Mouse (Mus musculus) heart, postnatal 14 days (tissue): Measurements from ENCODE around the gene Tenm3. TPM values are rescaled to one million over a fixed set of nuclear protein-coding genes. Genes with fewer than 3 reads are reported as not detected.

Experiments used
- DNase-seq, 2 experiments: peaks; one replicate each; pipeline ENCODE4 v3.0.0; 2021 to 2022
- intact Hi-C: fragments of 180-260 bp; cut with DNase I; formaldehyde crosslinking; loops from one replicate; pipeline ENCODE4 v1.15.1; 2025
- total RNA-seq, 2 experiments: library from RNA; stranded (reverse); gene quantifications; 2 replicates each; pipeline ENCODE4 v1.2.3; 2021

The Tenm3 gene
- total RNA-seq, 2 experiments from 2014 or later = 4.3 to 5.0 TPM

GRCm38 (mm10) chr8:48544840-48545239 lies 298.9 kb downstream of the Tenm3 start:
- DNase-seq = no peak
- intact Hi-C loops = no loop called here

- DNase-seq = no peak
- intact Hi-C loops = no loop called here
Observed at GRCm38 (mm10) chr8:48542141-48542540, 301.6 kb downstream of the Tenm3 start.

DNA sequence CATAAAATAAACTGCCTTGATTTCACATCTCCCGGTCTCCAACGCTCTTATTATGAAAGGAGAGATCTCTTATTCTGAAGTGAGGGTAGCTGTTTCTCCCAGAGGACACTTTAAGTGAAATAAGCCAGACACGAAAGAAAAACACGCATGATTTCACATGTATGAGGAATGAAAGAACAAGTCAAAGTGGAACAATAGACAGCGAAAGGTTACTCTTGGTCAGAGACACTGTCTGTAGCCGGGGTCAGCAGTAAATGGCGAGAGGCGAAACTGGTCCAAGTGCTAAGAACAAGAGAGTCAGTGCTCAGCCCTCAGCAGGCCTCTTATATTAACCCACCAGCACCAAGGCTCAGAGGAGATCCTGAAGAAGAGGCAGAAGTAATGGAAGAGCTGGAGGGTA lies 302.9 kb downstream of the Tenm3 start:
- no peak for DNase-seq
- intact Hi-C loops = no loop called here

DNA sequence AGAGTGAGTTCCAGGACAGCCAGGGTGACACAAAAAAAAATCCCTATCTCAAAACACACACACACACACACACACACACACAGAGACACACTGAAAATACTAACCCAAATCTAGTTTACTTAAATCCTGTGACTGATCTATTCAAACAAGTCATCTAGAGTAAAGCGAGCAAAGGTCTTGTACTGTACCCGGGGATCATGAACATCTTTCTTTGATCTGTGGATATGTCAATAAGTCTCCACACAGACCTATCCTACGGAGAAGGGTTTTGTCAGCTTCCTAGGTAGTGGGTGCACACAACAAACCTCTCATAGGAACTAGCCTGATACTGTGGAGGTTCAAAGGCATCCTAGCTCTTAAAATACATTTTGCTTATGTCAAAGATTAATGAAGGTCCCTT lies 307.9 kb downstream of the Tenm3 start:
- no peak for DNase-seq

DNA sequence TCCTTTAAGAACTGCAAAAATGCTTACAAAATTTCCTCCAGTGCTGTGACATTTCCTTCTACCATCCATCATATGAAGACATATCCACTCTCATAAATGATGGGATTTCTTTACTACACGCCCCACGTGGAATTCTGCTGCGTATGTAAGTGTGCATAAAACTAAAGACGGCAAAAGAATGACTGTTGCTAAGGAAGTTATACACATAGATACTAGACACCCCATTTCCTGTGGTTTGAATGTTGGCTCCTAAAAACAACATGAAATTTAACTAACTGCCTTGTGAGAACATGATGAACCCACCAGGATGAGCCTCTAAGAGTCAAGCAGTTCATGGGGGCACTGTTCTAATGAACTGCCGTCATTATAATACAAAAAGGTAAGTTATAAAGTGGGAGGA lies 312.0 kb downstream of the Tenm3 start:
- intact Hi-C loops = loop anchor here (10.0 kb wide), 1 partner anchor 437 kb away; the partner anchor contains the start of gene Dctd
- DNase-seq = no peak

More for the DNA sequence above, 307.9 kb downstream of the Tenm3 start:
- intact Hi-C loops = loop anchor here (10.0 kb wide), 1 partner anchor 441 kb away; the partner anchor contains the start of gene Dctd

GRCm38 (mm10) chr8:48530916-48531570 lies 312.7 kb downstream of the Tenm3 start:
- intact Hi-C loops = loop anchor here (10.0 kb wide), 1 partner anchor 436 kb away; the partner anchor contains the start of gene Dctd
- DNase-seq = no peak

GRCm38 (mm10) chr8:48527418-48527817 lies 316.3 kb downstream of the Tenm3 start:
- intact Hi-C loops = loop anchor here (1.0 kb wide), 1 partner anchor 305 kb away; no protein-coding TSS in a partner anchor
- DNase-seq = peak in 1 of 2 experiments; percentile 17

DNA sequence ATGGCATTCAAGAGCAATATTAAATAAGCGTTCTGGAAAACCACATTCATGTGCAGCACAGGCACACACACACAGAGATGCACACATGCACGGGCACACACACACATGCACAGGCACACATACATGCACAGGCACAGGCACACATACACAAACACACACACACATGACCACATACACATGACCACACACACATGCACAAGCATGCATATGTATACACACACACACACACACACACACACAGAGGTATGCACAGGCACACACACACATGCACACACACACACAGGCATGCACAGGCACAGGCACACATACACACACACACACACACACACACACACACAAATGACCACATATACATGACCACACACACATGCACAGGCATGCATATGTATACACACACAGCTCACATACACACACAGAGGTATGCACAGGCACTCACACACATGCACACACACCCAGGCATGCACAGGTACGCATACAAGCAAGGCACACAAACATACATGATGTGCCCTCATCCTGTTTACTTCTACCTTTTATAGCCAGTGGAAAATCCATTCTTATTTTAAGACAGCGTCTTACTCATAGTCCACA lies 321.1 kb downstream of the Tenm3 start:
- intact Hi-C loops = no loop called here
- no peak for DNase-seq

- DNase-seq = no peak
- intact Hi-C loops = no loop called here
Observed at GRCm38 (mm10) chr8:48522004-48522403, 321.7 kb downstream of the Tenm3 start.

- no peak for DNase-seq
- intact Hi-C loops = no loop called here
Observed at GRCm38 (mm10) chr8:48517431-48517830, 326.3 kb downstream of the Tenm3 start.

- intact Hi-C loops = no loop called here
- no peak for DNase-seq
Observed at GRCm38 (mm10) chr8:48514230-48514629, 329.5 kb downstream of the Tenm3 start.

DNA sequence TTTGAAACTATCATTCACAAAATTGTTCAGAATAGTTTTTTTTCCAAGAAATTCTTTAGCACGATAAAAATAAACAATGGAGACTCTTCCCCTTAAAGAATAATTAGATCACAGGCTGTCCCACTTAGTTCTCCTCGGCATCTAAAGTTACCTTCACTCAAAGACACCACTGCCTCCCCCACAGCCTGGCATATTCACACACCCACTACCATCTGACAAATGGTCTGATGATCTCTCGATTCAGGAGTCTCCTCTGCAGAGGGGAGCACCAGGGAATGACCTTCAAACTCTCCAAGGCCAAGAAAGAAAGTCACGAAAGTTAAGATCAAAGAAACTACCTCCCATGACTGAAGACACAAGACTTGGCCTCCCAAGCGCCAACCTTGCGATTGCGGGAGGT lies 329.9 kb downstream of the Tenm3 start:
- intact Hi-C loops = no loop called here
- DNase-seq = no peak

GRCm38 (mm10) chr8:48511546-48511945 lies 332.2 kb downstream of the Tenm3 start:
- no peak for DNase-seq
- intact Hi-C loops = no loop called here

DNA sequence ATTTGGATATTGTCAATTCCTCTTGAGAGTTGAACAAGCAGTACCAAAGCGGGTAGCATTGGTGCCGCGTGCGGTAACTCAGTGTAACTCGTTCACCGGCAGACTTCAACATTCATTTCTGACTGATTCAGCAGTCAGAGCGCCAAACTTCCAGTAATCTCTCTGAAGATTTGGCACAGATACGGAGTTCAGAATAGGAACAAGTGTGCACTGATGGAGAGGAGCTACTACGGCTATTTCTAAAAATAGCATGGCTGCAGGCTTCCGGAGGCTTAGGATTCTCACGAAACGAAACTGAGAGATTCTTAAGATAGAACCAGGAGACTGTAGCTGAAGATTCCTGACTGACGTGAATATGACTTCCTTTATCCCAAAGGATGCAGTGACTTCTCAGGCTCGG lies 332.6 kb downstream of the Tenm3 start:
- no peak for DNase-seq
- intact Hi-C loops = no loop called here

DNA sequence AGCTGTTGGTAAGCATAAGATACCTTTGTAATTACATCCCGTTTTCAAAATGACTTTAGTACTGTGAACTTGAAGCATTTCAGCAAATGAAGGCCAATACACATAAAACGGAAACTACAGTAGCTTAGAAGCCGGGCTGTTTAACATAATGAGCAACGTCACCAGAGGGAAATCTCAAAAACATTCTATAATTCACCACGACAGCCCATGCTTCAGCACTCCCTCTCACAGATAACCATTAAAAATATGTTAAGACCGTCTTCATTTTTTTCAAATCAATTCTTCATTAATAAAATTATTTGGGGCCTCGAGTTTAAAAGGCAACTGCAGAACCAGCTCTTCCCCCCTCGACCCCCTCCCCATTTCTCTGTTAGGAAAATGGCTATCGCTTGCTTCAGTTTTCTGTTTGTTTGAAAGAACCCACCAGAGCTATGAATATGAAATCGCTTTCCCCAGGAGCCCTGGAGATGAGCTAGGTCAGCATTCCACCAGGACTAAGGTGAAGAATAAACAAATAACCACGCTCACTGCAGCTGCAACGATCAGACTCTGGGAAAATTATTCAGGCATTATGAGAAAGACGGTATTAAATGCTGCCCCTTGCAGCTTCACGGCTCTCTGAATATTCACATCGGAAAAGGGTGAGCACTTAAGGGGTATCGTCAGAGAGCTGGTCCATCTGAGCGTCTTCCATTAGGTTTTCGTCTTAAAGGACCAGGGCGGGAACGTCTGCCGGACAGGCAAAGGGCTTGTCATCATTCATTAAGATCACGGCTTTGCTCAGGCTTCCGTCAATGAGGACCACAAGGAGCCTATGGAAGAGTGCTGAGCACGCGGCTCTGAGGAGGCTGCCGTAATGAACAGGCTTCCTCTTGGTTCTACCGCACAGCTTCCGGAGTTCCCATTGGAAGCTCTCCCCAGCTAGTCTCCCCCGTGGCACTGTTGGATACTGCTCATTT lies 334.8 kb downstream of the Tenm3 start:
- DNase-seq = no peak
- intact Hi-C loops = no loop called here

GRCm38 (mm10) chr8:48507719-48508501 lies 335.8 kb downstream of the Tenm3 start:
- intact Hi-C loops = no loop called here
- DNase-seq = no peak

DNA sequence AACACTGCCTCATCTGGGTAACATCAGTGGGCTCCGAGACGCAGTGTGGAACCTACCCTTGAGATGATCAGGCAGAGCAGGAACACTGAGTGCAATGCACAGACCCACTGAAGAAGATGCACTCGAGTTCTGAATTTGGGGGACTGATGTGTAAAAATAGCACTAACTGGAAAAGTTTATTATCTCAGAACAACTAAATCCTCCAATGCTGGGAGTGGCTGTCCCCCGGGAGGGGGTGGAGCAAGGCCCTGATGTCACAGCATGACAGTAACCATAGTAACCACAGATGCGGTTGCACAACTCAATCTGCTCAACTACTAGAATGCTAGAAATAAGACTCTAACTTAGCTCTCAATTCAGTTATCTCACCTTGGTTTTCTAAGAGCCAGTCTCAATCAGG lies 351.3 kb downstream of the Tenm3 start:
- intact Hi-C loops = no loop called here
- peak; percentile 38 to 50 for DNase-seq

GRCm38 (mm10) chr8:48490635-48491165 lies 353.1 kb downstream of the Tenm3 start:
- no peak for DNase-seq
- intact Hi-C loops = no loop called here

DNA sequence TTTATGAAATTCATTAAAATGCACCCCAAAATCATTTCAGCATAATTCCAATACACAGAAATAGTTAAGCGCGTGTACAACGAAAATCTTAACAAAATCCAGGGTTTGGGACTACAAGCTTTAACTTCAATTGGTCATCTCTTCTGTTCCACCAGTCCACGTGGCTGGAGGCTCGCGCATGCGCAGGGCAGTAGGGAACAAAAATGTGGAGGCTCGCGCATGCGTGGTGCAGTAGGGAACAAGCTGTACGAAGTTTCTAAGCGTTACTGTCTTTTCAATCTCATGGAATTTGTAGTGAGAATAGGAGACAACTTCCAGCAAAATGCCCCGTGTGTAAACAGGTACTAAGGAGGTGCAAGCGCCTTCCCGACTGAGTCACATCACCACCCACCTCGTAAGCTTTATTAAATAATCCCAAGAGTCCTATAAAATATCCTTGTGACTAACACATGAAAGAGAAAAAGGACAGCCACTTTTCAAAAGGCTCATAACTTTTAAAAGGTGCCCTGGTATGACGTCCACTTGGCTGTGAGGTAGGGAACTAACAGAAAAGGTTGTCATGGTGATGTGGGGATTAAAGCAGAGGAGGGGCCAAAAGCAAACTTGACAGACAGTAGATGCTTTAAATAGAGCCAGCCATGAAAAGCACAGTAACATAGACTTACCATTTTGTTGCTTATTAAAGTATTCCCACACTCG lies 353.7 kb downstream of the Tenm3 start:
- no peak for DNase-seq
- intact Hi-C loops = no loop called here
